Mouse (Mus musculus): ENCODE results near the gene Dph7. TPM values are rescaled to one million over a fixed set of nuclear protein-coding genes. Genes with fewer than 3 reads are reported as not detected.
A peak's percentile ranks its signal among the peaks of the same experiment; 100 is the strongest.

Dph7 gene
- polyA plus RNA-seq, 1 experiment from 2014 or later, result 38.3 TPM

GRCm38 (mm10) chr2:24976960-24977359 lies 14.8 kb downstream of the Dph7 start:
- Histone ChIP-seq H3K27me3 (ENCODE audit: control insufficient read depth, insufficient read depth, low read depth, low read length) (no peaks in the 10 kb centered on the region), H3K4me2 (ENCODE audit: low read length) (no peak overlapping the region), H3K9me3 (replicated peaks; ENCODE audit: control insufficient read depth, low read length, poor library complexity, severe bottlenecking) (no peaks in the 10 kb centered on the region), H3K9ac (ENCODE audit: low read depth, low read length) (no peak overlapping the region), H3K4me1 (ENCODE audit: control insufficient read depth, insufficient read depth, low read length) (peaks cover 18% of the 10 kb centered on the region), H3K4me3 (ENCODE audit: low read depth, low read length) (no peak overlapping the region), H3K27ac (ENCODE audit: low read length) (no peak overlapping the region), H3K36me3 (ENCODE audit: control insufficient read depth, insufficient read depth, low read length) (peaks cover 5% of the 10 kb centered on the region; the same call in 1 of the 2 replicates)
- no peak for ATAC-seq
- WGBS, result 93% methylated on average over 5 of the region's 5 CpGs

- 66% methylated on average over 2 of the region's 2 CpGs for WGBS
- no peaks in the 10 kb centered on the region for H3K4me1 ChIP-seq (ENCODE audit: control insufficient read depth, insufficient read depth, low read length)
- ATAC-seq, result no peak
These were observed 25.6 kb downstream of the Dph7 start for GRCm38 (mm10) chr2:24987762-24988161.

GRCm38 (mm10) chr2:24995332-24995731 lies 33.1 kb downstream of the Dph7 start:
- WGBS, result 89% methylated on average over 6 of the region's 6 CpGs
- Histone ChIP-seq H3K27me3 (ENCODE audit: control insufficient read depth, insufficient read depth, low read depth, low read length) (no peaks in the 10 kb centered on the region), H3K9me3 (replicated peaks; ENCODE audit: control insufficient read depth, low read length, poor library complexity, severe bottlenecking) (no peaks in the 10 kb centered on the region), H3K9ac (ENCODE audit: low read depth, low read length) (no peak overlapping the region), H3K4me3 (ENCODE audit: low read depth, low read length) (no peak overlapping the region), H3K4me2 (ENCODE audit: low read length) (no peak overlapping the region), H3K27ac (ENCODE audit: low read length) (no peak overlapping the region), H3K36me3 (ENCODE audit: control insufficient read depth, insufficient read depth, low read length) (no peaks in the 10 kb centered on the region), H3K4me1 (ENCODE audit: control insufficient read depth, insufficient read depth, low read length) (no peaks in the 10 kb centered on the region)
- ATAC-seq, result no peak

More at GRCm38 (mm10) chr2:24987762-24988161, 25.6 kb downstream of the Dph7 start:
- Histone ChIP-seq H3K4me2 (ENCODE audit: low read length) (no peak overlapping the region), H3K27me3 (ENCODE audit: control insufficient read depth, insufficient read depth, low read depth, low read length) (no peaks in the 10 kb centered on the region), H3K9ac (ENCODE audit: low read depth, low read length) (no peak overlapping the region), H3K9me3 (replicated peaks; ENCODE audit: control insufficient read depth, low read length, poor library complexity, severe bottlenecking) (no peaks in the 10 kb centered on the region), H3K36me3 (ENCODE audit: control insufficient read depth, insufficient read depth, low read length) (no peaks in the 10 kb centered on the region), H3K4me3 (ENCODE audit: low read depth, low read length) (no peak overlapping the region), H3K27ac (ENCODE audit: low read length) (no peak overlapping the region)

GRCm38 (mm10) chr2:24996471-24996870 lies 34.3 kb downstream of the Dph7 start:
- H3K9ac ChIP-seq (ENCODE audit: low read depth, low read length), result no peak overlapping the region
- no peaks in the 10 kb centered on the region for H3K9me3 ChIP-seq (replicated peaks; ENCODE audit: control insufficient read depth, low read length, poor library complexity, severe bottlenecking)
- no peaks in the 10 kb centered on the region for H3K36me3 ChIP-seq (ENCODE audit: control insufficient read depth, insufficient read depth, low read length)
- WGBS, result 94% methylated on average over 2 of the region's 2 CpGs
- no peak overlapping the region for H3K27ac ChIP-seq (ENCODE audit: low read length)
- H3K4me2 ChIP-seq (ENCODE audit: low read length), result no peak overlapping the region
- H3K27me3 ChIP-seq (ENCODE audit: control insufficient read depth, insufficient read depth, low read depth, low read length), result no peaks in the 10 kb centered on the region
- no peaks in the 10 kb centered on the region for H3K4me1 ChIP-seq (ENCODE audit: control insufficient read depth, insufficient read depth, low read length)
- no peak overlapping the region for H3K4me3 ChIP-seq (ENCODE audit: low read depth, low read length)
- no peak for ATAC-seq

- Histone ChIP-seq H3K27me3 (ENCODE audit: control insufficient read depth, insufficient read depth, low read depth, low read length) (no peaks in the 10 kb centered on the region), H3K4me1 (ENCODE audit: control insufficient read depth, insufficient read depth, low read length) (no peaks in the 10 kb centered on the region), H3K4me2 (ENCODE audit: low read length) (no peak overlapping the region), H3K27ac (ENCODE audit: low read length) (no peak overlapping the region), H3K9ac (ENCODE audit: low read depth, low read length) (no peak overlapping the region), H3K9me3 (replicated peaks; ENCODE audit: control insufficient read depth, low read length, poor library complexity, severe bottlenecking) (no peaks in the 10 kb centered on the region), H3K4me3 (ENCODE audit: low read depth, low read length) (no peak overlapping the region), H3K36me3 (ENCODE audit: control insufficient read depth, insufficient read depth, low read length) (no peaks in the 10 kb centered on the region)
- ATAC-seq, result no peak
- 69% methylated on average over 3 of the region's 3 CpGs for WGBS
These were observed 38.5 kb downstream of the Dph7 start for GRCm38 (mm10) chr2:25000544-25001235.

GRCm38 (mm10) chr2:25003946-25004786 lies 42.0 kb downstream of the Dph7 start:
- WGBS, result 31% methylated on average over 9 of the region's 9 CpGs
- no peaks in the 10 kb centered on the region for H3K4me1 ChIP-seq (ENCODE audit: control insufficient read depth, insufficient read depth, low read length)
- H3K9me3 ChIP-seq (replicated peaks; ENCODE audit: control insufficient read depth, low read length, poor library complexity, severe bottlenecking), result no peaks in the 10 kb centered on the region
- H3K4me3 ChIP-seq (ENCODE audit: low read depth, low read length), result no peak overlapping the region
- ATAC-seq, result peak; percentile 45; the same call in 1 of the 2 replicates
- H3K27ac ChIP-seq (ENCODE audit: low read length), result no peak overlapping the region
- H3K4me2 ChIP-seq (ENCODE audit: low read length), result no peak overlapping the region
- H3K27me3 ChIP-seq (ENCODE audit: control insufficient read depth, insufficient read depth, low read depth, low read length), result no peaks in the 10 kb centered on the region
- H3K36me3 ChIP-seq (ENCODE audit: control insufficient read depth, insufficient read depth, low read length), result no peaks in the 10 kb centered on the region
- H3K9ac ChIP-seq (ENCODE audit: low read depth, low read length), result no peak overlapping the region

- Histone ChIP-seq H3K4me2 (ENCODE audit: low read length) (no peak overlapping the region), H3K9ac (ENCODE audit: low read depth, low read length) (no peak overlapping the region), H3K27me3 (ENCODE audit: control insufficient read depth, insufficient read depth, low read depth, low read length) (no peaks in the 10 kb centered on the region), H3K36me3 (ENCODE audit: control insufficient read depth, insufficient read depth, low read length) (no peaks in the 10 kb centered on the region), H3K27ac (ENCODE audit: low read length) (no peak overlapping the region), H3K4me1 (ENCODE audit: control insufficient read depth, insufficient read depth, low read length) (no peaks in the 10 kb centered on the region), H3K4me3 (ENCODE audit: low read depth, low read length) (no peak overlapping the region), H3K9me3 (replicated peaks; ENCODE audit: control insufficient read depth, low read length, poor library complexity, severe bottlenecking) (no peaks in the 10 kb centered on the region)
- no peak for ATAC-seq
- 90% methylated on average over 1 of the region's 1 CpGs for WGBS
These were observed 44.6 kb downstream of the Dph7 start for GRCm38 (mm10) chr2:25006767-25007166.

- H3K9me3 ChIP-seq (replicated peaks; ENCODE audit: control insufficient read depth, low read length, poor library complexity, severe bottlenecking), result no peaks in the 10 kb centered on the region
- no peak for ATAC-seq
- H3K27me3 ChIP-seq (ENCODE audit: control insufficient read depth, insufficient read depth, low read depth, low read length), result no peaks in the 10 kb centered on the region
- no peak overlapping the region for H3K4me2 ChIP-seq (ENCODE audit: low read length)
- H3K4me3 ChIP-seq (ENCODE audit: low read depth, low read length), result no peak overlapping the region
- no peak overlapping the region for H3K9ac ChIP-seq (ENCODE audit: low read depth, low read length)
- no peaks in the 10 kb centered on the region for H3K36me3 ChIP-seq (ENCODE audit: control insufficient read depth, insufficient read depth, low read length)
- H3K4me1 ChIP-seq (ENCODE audit: control insufficient read depth, insufficient read depth, low read length), result no peaks in the 10 kb centered on the region
- H3K27ac ChIP-seq (ENCODE audit: low read length), result no peak overlapping the region
These were observed 46.0 kb downstream of the Dph7 start for GRCm38 (mm10) chr2:25008250-25008649.

Measured in midbrain, embryonic 16.5 days (tissue).